Mouse (Mus musculus) heart, embryonic 16.5 days (tissue): ENCODE measurements around the gene Plekhm3. TPM values are rescaled to one million over a fixed set of nuclear protein-coding genes. Genes with fewer than 3 reads are reported as not detected.

Experiments
- ATAC-seq: fragments of 200-750 bp; cut with Nextera tagmentation; replicated peaks from 2 replicates; pipeline ENCODE4 v1.8.0; 2017; ENCODE audit warnings: moderate number of reproducible peaks; ENCODE audit not compliant: insufficient read depth, low FRiP score; ENCODE audit errors: extremely low read depth
- H3K27ac ChIP-seq: fragments of 300-500 bp; sonication (generic); 2 replicates; pipeline ENCODE4 v1.5.1; 2014; ENCODE audit warnings: mild to moderate bottlenecking, low read length, control low read depth, moderate library complexity
- H3K27me3 ChIP-seq: fragments of 300-500 bp; sonication (generic); 2 replicates; pipeline ENCODE4 v1.6.1; 2014; ENCODE audit warnings: low read length, mixed read lengths; ENCODE audit not compliant: control insufficient read depth, insufficient read depth
- H3K36me3 ChIP-seq: fragments of 300-500 bp; sonication (generic); 2 replicates; pipeline ENCODE4 v1.6.1; 2014; ENCODE audit not compliant: control insufficient read depth, insufficient read depth
- H3K4me1 ChIP-seq: fragments of 300-500 bp; sonication (generic); 2 replicates; pipeline ENCODE4 v1.6.1; 2014; ENCODE audit warnings: low read length, mixed read lengths; ENCODE audit not compliant: control insufficient read depth, insufficient read depth
- H3K4me2 ChIP-seq: fragments of 300-500 bp; sonication (generic); 2 replicates; pipeline ENCODE4 v1.6.1; 2014; ENCODE audit warnings: low read depth, mild to moderate bottlenecking, control low read depth, low read length
- H3K4me3 ChIP-seq: fragments of 300-500 bp; sonication (generic); 2 replicates; pipeline ENCODE4 v1.5.1; 2014; ENCODE audit warnings: mild to moderate bottlenecking, control low read depth, low read length
- H3K9ac ChIP-seq: fragments of 300-500 bp; sonication (generic); 2 replicates; pipeline ENCODE4 v1.6.1; 2014; ENCODE audit warnings: low read length, control low read depth
- H3K9me3 ChIP-seq: fragments of 300-500 bp; sonication (generic); replicated peaks from 2 replicates; pipeline ENCODE4 v1.6.1; 2016; ENCODE audit warnings: low read length; ENCODE audit not compliant: control insufficient read depth
- WGBS: fragments of 180-500 bp; shearing (Covaris S2); extraction: QIAGEN DNeasy Blood & Tissue Kit; methylation state at CpG from one replicate; pipeline ENCODE4 v1.1.7; 2014; 5-methylcytosine and 5-hydroxymethylcytosine counted together
- polyA plus RNA-seq: library from polyadenylated mRNA; unstranded; fragments of >200 nt; fragmentation: Nextera tagmentation; extraction: Ambion mirVana; gene quantifications from 2 replicates; pipeline ENCODE4 v1.2.1, GENCODE M21; 2015

Plekhm3 gene
- polyA plus RNA-seq, 1 experiment from 2014 or later = 7.2 TPM

DNA sequence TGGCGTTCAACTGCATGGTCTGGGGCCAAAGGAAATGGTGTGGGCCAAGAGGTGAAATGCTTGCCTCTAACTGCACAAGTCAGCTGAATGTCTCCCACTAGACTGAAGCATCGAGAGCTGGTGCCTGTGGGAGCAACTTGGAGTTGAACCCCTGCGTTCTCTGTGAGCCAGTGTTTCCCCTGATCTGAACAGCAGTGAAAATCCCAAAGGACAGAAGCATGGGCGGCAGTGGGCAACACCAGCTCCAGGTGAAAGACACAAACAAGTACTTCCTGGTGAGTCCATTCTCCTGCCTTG lies 163.4 kb downstream of the Plekhm3 start:
- no peaks in the 10 kb centered on the region for H3K27me3 ChIP-seq
- H3K36me3 ChIP-seq = peaks cover 6% of the 10 kb centered on the region; the same call in 1 of the 2 replicates
- no peak overlapping the region for H3K9ac ChIP-seq
- WGBS = 69% methylated on average over 4 of the region's 4 CpGs
- H3K27ac ChIP-seq = peak overlapping the region; percentile 96
- no peak for ATAC-seq
- H3K4me2 ChIP-seq = no peak overlapping the region
- H3K4me1 ChIP-seq = peaks cover 44% of the 10 kb centered on the region
- no peak overlapping the region for H3K4me3 ChIP-seq
- H3K9me3 ChIP-seq = no peaks in the 10 kb centered on the region

- Histone ChIP-seq H3K4me1 (peaks cover 44% of the 10 kb centered on the region), H3K27me3 (no peaks in the 10 kb centered on the region), H3K27ac (peak overlapping the region; percentile 96), H3K4me2 (no peak overlapping the region), H3K9ac (peak overlapping the region; percentile 13; the same call in 1 of the 2 replicates), H3K36me3 (peaks cover 6% of the 10 kb centered on the region; the same call in 1 of the 2 replicates), H3K4me3 (no peak overlapping the region), H3K9me3 (no peaks in the 10 kb centered on the region)
- ATAC-seq = no peak
- WGBS = 36% methylated on average over 11 of the region's 11 CpGs
Observed at GRCm38 (mm10) chr1:64792521-64793233, 163.9 kb downstream of the Plekhm3 start.

GRCm38 (mm10) chr1:64791826-64792225 lies 164.8 kb downstream of the Plekhm3 start:
- Histone ChIP-seq H3K9ac (peak overlapping the region; percentile 49; the same call in 1 of the 2 replicates), H3K4me2 (peak overlapping the region; percentile 36; the same call in 1 of the 2 replicates), H3K4me1 (peaks cover 48% of the 10 kb centered on the region), H3K36me3 (peaks cover 6% of the 10 kb centered on the region; the same call in 1 of the 2 replicates), H3K27me3 (no peaks in the 10 kb centered on the region), H3K4me3 (no peak overlapping the region), H3K27ac (peak overlapping the region; percentile 96), H3K9me3 (no peaks in the 10 kb centered on the region)
- WGBS = 22% methylated on average over 6 of the region's 6 CpGs
- ATAC-seq = peak; percentile 83

- peak overlapping the region; percentile 36; the same call in 1 of the 2 replicates for H3K4me2 ChIP-seq
- H3K36me3 ChIP-seq = peaks cover 6% of the 10 kb centered on the region; the same call in 1 of the 2 replicates
- peaks cover 48% of the 10 kb centered on the region for H3K4me1 ChIP-seq
- peak overlapping the region; percentile 96 for H3K27ac ChIP-seq
- H3K4me3 ChIP-seq = no peak overlapping the region
- 27% methylated on average over 9 of the region's 9 CpGs for WGBS
- peak overlapping the region; percentile 49 for H3K9ac ChIP-seq
- no peaks in the 10 kb centered on the region for H3K9me3 ChIP-seq
- peak; percentile 81 for ATAC-seq
- no peaks in the 10 kb centered on the region for H3K27me3 ChIP-seq
Observed at GRCm38 (mm10) chr1:64790806-64791790, 165.5 kb downstream of the Plekhm3 start.

DNA sequence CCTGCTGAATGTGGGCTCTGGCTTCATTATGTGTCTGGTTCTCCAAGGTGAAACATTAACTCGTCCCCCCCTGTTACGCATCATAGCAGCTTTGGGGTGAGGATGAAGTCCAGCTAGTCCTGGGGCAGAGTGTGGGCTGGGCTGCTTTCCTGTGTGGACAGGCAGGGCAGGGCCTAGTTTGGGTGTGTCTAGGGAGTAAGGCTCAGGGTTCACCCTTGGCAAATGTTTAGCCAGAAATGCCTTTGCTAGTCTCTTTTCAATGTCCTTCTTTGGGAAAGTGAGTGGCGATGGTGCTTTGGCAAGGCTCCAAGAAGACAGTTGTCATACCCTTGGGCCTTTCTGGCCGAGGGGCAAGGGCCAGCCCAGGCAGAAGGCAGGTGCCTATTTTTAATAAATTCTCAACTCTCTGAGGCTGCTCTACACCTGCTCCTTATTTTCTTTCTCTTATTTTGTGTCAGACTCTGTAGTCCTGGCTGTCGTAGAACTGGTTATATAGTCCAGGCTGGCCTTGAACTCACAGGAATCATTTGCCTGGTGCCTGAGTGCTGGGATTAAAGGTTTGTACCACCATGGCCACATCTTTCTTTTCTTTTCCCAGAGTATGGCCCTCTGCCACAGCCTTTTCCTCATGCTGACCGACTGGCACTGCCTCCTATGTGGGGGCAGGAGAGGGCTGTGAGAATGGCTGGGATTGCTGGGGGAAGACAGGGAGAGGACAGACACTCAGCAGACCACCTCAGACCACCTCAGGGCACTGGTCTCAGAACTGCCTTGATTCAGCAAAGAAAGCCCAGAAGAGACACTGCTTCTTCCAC lies 168.7 kb downstream of the Plekhm3 start:
- no peaks in the 10 kb centered on the region for H3K27me3 ChIP-seq
- no peak overlapping the region for H3K4me2 ChIP-seq
- H3K9ac ChIP-seq = no peak overlapping the region
- H3K27ac ChIP-seq = no peak overlapping the region
- 59% methylated on average over 6 of the region's 6 CpGs for WGBS
- H3K4me1 ChIP-seq = peaks cover 37% of the 10 kb centered on the region
- ATAC-seq = no peak
- no peak overlapping the region for H3K4me3 ChIP-seq
- no peaks in the 10 kb centered on the region for H3K9me3 ChIP-seq
- H3K36me3 ChIP-seq = no peaks in the 10 kb centered on the region

DNA sequence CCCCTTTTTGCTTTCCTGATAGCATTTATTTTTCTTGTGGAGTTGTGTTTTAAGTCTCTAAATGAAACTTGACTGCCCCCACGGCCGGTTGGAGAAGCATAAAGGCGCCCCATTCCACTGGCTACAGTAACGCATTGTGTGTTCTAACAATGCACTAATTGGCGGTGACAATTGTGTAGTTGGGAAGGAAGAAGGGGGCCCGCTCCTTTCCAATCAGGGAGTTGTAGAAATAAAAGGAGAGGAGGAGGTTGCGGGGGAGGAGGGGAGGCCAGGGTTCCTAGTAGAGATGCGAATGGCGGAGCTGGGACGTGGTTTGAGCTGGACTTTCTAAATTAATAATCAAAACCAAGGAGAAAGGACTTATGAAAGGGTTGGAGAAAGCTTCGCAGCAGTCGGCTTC lies 176.8 kb downstream of the Plekhm3 start:
- Histone ChIP-seq H3K36me3 (no peaks in the 10 kb centered on the region), H3K27me3 (no peaks in the 10 kb centered on the region; the same call in 1 of the 2 replicates), H3K9me3 (no peaks in the 10 kb centered on the region), H3K4me2 (no peak overlapping the region), H3K27ac (no peak overlapping the region), H3K4me3 (no peak overlapping the region), H3K9ac (no peak overlapping the region), H3K4me1 (no peaks in the 10 kb centered on the region)
- ATAC-seq = no peak
- 75% methylated on average over 12 of the region's 12 CpGs for WGBS

DNA sequence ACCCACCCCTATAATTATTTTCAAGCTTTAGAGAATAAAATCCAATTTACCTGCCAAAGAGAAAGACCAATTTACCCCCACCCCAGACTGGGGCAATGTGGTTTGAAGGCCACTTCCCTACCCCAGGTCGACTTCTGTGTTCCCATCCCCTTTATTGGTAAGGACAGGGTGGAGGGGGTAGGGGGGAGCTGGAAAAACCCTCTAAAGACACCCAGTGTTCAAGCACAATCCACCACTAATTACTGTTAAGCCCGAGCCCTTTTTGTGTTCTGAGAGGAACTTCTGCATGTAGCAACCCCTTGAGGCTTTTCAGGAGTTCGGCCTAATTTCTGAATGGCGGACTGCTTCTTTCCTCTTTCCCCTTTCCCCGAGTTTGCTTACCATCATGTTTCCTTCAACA lies 177.2 kb downstream of the Plekhm3 start:
- H3K27me3 ChIP-seq = no peaks in the 10 kb centered on the region; the same call in 1 of the 2 replicates
- no peaks in the 10 kb centered on the region for H3K36me3 ChIP-seq
- no peak overlapping the region for H3K27ac ChIP-seq
- no peak overlapping the region for H3K9ac ChIP-seq
- H3K4me3 ChIP-seq = no peak overlapping the region
- no peak for ATAC-seq
- H3K4me1 ChIP-seq = no peaks in the 10 kb centered on the region
- 76% methylated on average over 5 of the region's 5 CpGs for WGBS
- no peak overlapping the region for H3K4me2 ChIP-seq
- no peaks in the 10 kb centered on the region for H3K9me3 ChIP-seq

DNA sequence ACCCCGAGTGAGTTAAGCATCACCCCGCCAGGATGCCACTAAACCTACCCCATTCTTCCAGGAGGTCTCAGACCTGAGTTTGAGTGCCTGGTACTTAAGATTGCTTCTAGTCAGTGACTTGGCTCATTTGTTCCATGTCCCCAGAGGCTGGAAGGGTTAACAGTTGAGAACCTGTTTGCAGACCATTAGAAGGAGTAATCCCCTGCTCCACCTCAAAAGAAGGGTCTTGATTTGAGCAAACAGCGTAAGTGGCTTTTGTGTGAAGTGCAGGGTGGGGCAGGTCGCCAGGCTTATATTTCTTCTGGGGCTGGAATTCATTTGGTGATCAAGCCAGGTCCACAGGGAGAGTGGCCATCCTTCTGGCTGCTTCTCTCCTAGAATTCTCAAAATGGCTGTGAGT lies 183.3 kb downstream of the Plekhm3 start:
- H3K4me1 ChIP-seq = no peaks in the 10 kb centered on the region
- H3K27me3 ChIP-seq = no peaks in the 10 kb centered on the region; the same call in 1 of the 2 replicates
- WGBS = 79% methylated on average over 4 of the region's 4 CpGs
- no peaks in the 10 kb centered on the region for H3K9me3 ChIP-seq
- ATAC-seq = no peak
- no peaks in the 10 kb centered on the region for H3K36me3 ChIP-seq
- H3K4me3 ChIP-seq = no peak overlapping the region
- no peak overlapping the region for H3K9ac ChIP-seq
- H3K27ac ChIP-seq = no peak overlapping the region
- H3K4me2 ChIP-seq = no peak overlapping the region
